Mouse (Mus musculus) B cell, adult 2 months (primary cell): Measurements from ENCODE around the gene Elovl2.
"Not testable (repeated sequence)": the region's sequence is repeated elsewhere in the genome, so short reads cannot be mapped to it uniquely, and the experiment has no call there.

Source experiments
- DNase-seq, 2 experiments: peaks; one replicate each; pipeline ENCODE4 v3.0.0; 2022

The Elovl2 gene

GRCm38 (mm10) chr13:41233241-41233640, 13.0 kb upstream of the Elovl2 start:
- DNase-seq = no peak

- DNase-seq = no peak
Measured at GRCm38 (mm10) chr13:41232209-41232608, 12.0 kb upstream of the Elovl2 start.

- DNase-seq = no peak
Measured at GRCm38 (mm10) chr13:41231389-41231983, 11.3 kb upstream of the Elovl2 start.

GRCm38 (mm10) chr13:41230256-41230655, 10.1 kb upstream of the Elovl2 start:
- no peak for DNase-seq

- no peak for DNase-seq
Measured at GRCm38 (mm10) chr13:41228060-41228459, 7.9 kb upstream of the Elovl2 start.

GRCm38 (mm10) chr13:41226513-41226912, 6.3 kb upstream of the Elovl2 start:
- no peak for DNase-seq

GRCm38 (mm10) chr13:41219687-41220303, 410 bp downstream of the Elovl2 start:
- peak in 1 of 2 experiments; percentile 39 for DNase-seq

- no peak for DNase-seq
Measured at GRCm38 (mm10) chr13:41219056-41219455, 1.1 kb downstream of the Elovl2 start.

- no peak for DNase-seq
Measured at GRCm38 (mm10) chr13:41216236-41216635, 4.0 kb downstream of the Elovl2 start.

GRCm38 (mm10) chr13:41215669-41216068, 4.5 kb downstream of the Elovl2 start:
- no peak for DNase-seq

- no peak for DNase-seq
Measured at GRCm38 (mm10) chr13:41212558-41213322, 7.5 kb downstream of the Elovl2 start.

GRCm38 (mm10) chr13:41211276-41211675, 8.9 kb downstream of the Elovl2 start:
- no peak for DNase-seq

- no peak for DNase-seq
Measured at GRCm38 (mm10) chr13:41206241-41206640, 14.0 kb downstream of the Elovl2 start.

- not testable (repeated sequence) for DNase-seq
Measured at GRCm38 (mm10) chr13:41205568-41205967, 14.6 kb downstream of the Elovl2 start.

- DNase-seq = no peak
Measured at GRCm38 (mm10) chr13:41203691-41204090, 16.5 kb downstream of the Elovl2 start.

- DNase-seq = no peak
Measured at GRCm38 (mm10) chr13:41203289-41203688, 16.9 kb downstream of the Elovl2 start.

- no peak for DNase-seq
Measured at GRCm38 (mm10) chr13:41200861-41201260, 19.3 kb downstream of the Elovl2 start.

GRCm38 (mm10) chr13:41195640-41196333, 24.4 kb downstream of the Elovl2 start:
- no peak for DNase-seq

- no peak for DNase-seq
Measured at GRCm38 (mm10) chr13:41187886-41188285, 32.3 kb downstream of the Elovl2 start.

GRCm38 (mm10) chr13:41158426-41158825, 61.8 kb downstream of the Elovl2 start:
- DNase-seq = no peak

- no peak for DNase-seq
Measured at GRCm38 (mm10) chr13:41153146-41153545, 67.1 kb downstream of the Elovl2 start.

- DNase-seq = peak; percentile 69 to 70
Measured at GRCm38 (mm10) chr13:41146271-41146670, 73.9 kb downstream of the Elovl2 start.

GRCm38 (mm10) chr13:41145433-41145970, 74.7 kb downstream of the Elovl2 start:
- no peak for DNase-seq
